Mouse (Mus musculus) brain, embryonic 14.5 days (tissue): ENCODE measurements at regions not wholly inside any gene's neighbourhood (a gene's known extent, or its start where the extent isn't known, plus 50 kb on each side); places are given as distances from the start of the nearest gene placed in this dataset.

Source experiments
- CTCF ChIP-seq: fragments of 200-500 bp; IDR thresholded peaks from 2 replicates; pipeline ENCODE4 v1.5.1; 2012; ENCODE audit warnings: inconsistent platforms, mild to moderate bottlenecking, moderate library complexity, borderline replicate concordance; ENCODE audit not compliant: insufficient read depth, insufficient read length; ENCODE audit errors: extremely low read depth
- POLR2A ChIP-seq: fragments of 200-500 bp; IDR thresholded peaks from 2 replicates; pipeline ENCODE4 v1.6.1; 2012; ENCODE audit warnings: mild to moderate bottlenecking, inconsistent platforms, borderline replicate concordance; ENCODE audit not compliant: poor library complexity, insufficient read depth, insufficient read length, severe bottlenecking; ENCODE audit errors: extremely low read depth

- TF ChIP-seq POLR2A (no peak), CTCF (no peak)
Measured at GRCm38 (mm10) chr19:19524232-19524631, 413.2 kb upstream of the Rorb start.
